8 mouse cellular contexts compared by ENCODE assay signal in the genomic region with DNA sequence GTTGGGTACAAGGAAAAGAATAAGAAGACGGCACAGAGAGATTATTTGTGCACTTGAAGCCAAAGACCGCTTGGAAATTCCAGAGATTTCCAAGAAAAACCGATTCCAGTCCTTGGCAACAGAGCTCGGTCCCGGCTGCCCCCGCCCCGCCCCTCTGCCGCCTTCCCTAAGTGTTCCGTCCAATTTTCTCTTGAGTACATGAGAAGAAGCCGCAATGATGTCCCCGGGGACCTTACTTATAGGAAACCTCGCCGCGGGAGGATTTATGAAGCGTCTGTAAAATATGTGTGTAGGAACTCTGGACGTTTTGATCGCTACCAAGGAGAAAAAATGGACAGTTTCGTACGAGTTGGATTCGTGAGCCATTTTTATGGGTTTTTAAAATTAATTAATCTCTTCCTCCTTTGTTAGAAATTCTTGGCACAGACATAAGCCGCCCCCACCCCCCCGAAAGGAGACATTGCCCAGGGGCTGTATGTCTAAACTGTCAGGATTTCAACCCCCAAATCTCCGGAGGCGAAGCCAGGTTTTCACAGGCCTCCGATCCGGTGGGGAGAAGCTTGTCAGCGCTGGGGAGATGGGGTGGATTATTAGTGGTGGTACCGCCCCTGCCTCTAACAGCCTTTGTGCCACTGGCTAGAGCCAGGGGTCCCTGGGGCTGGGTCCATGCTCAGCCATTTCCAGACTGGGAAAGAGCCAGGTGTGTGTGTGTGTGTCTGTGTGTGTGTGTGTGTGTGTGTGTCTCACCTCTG.
DNase-seq lines count a peak whose midpoint lies in the region; ATAC-seq and TF ChIP-seq lines count a peak whose summit lies in the region.

No protein-coding gene starts in this region.

- H3K9me3 ChIP-seq in midbrain, embryonic 12.5 days, result peaks cover 3% of the 10 kb centered on the region; the same call in 1 of the 2 replicates

- intact Hi-C loops in heart, adult 2 months (cut with DNase I), result no loop called here

- H3K4me2 ChIP-seq in midbrain, embryonic 12.5 days (replicated peaks), result peak overlapping the region; percentile 44

- peak overlapping the region; percentile 23; the same call in 1 of the 2 replicates for H3K4me3 ChIP-seq in heart, adult 2 months
- H3K4me3 ChIP-seq in midbrain, embryonic 12.5 days, result peak overlapping the region; percentile 4
- no peak overlapping the region for H3K4me3 ChIP-seq in thymus, adult 2 months (ENCODE audit: control insufficient read depth, insufficient read depth, low read length)

- peak; percentile 48; the same call in 1 of the 2 replicates for ATAC-seq in midbrain, embryonic 12.5 days (ENCODE audit: low FRiP score, low read depth)

- DNase-seq in ovary, postnatal 36 days (ENCODE audit: low spot score), result peak; percentile 38
- no peak for DNase-seq in ovary, postnatal 10 days (ENCODE audit: low spot score)
- DNase-seq in heart, adult 2 months, result peak; percentile 37 to 47
- peak; percentile 59 for DNase-seq in kidney, postnatal 10 days
- no peak for DNase-seq in thymus, postnatal 10 days (ENCODE audit: low spot score in 2 of 2)
- no peak for DNase-seq in thymus, adult 2 months
- no peak for DNase-seq in left cerebral cortex, adult 8-10 months (ENCODE audit: low spot score in 2 of 2)

- no peaks in the 10 kb centered on the region for H3K36me3 ChIP-seq in heart, adult 2 months (ENCODE audit: control insufficient read depth, insufficient read depth, low read length)
- H3K36me3 ChIP-seq in midbrain, embryonic 12.5 days, result no peaks in the 10 kb centered on the region
- no peaks in the 10 kb centered on the region for H3K36me3 ChIP-seq in thymus, adult 2 months (ENCODE audit: control insufficient read depth, insufficient read depth, low read length)

- no peaks in the 10 kb centered on the region for H3K27me3 ChIP-seq in heart, adult 2 months (ENCODE audit: control insufficient read depth, insufficient read depth, low read length)
- peaks cover 48% of the 10 kb centered on the region for H3K27me3 ChIP-seq in midbrain, embryonic 12.5 days
- peaks cover 7% of the 10 kb centered on the region; the same call in 1 of the 2 replicates for H3K27me3 ChIP-seq in thymus, adult 2 months (ENCODE audit: control insufficient read depth, insufficient read depth, low read length)

- peaks cover 5% of the 10 kb centered on the region for H3K4me1 ChIP-seq in heart, adult 2 months (ENCODE audit: control insufficient read depth, insufficient read depth, low read length)
- H3K4me1 ChIP-seq in midbrain, embryonic 12.5 days, result peaks cover 39% of the 10 kb centered on the region
- H3K4me1 ChIP-seq in thymus, adult 2 months (replicated peaks; ENCODE audit: control insufficient read depth, insufficient read depth, low read length), result peaks cover 14% of the 10 kb centered on the region

- TF ChIP-seq POLR2A in heart, adult 2 months (IDR thresholded peaks at IDR 0.05; ENCODE audit: insufficient read depth, low read depth, low read length), result no peak
- no peak for TF ChIP-seq POLR2A in thymus, adult 2 months (IDR thresholded peaks at IDR 0.05; ENCODE audit: control insufficient read depth, extremely low read depth, insufficient read depth, low read length, poor library complexity)

- TF ChIP-seq CTCF in heart, adult 2 months (IDR thresholded peaks at IDR 0.05), result no peak
- TF ChIP-seq CTCF in thymus, adult 2 months (IDR thresholded peaks at IDR 0.05; ENCODE audit: borderline replicate concordance, control insufficient read depth, extremely low read depth, insufficient read depth, low read length, poor library complexity), result no peak

- H3K79me2 ChIP-seq in heart, adult 2 months (replicated peaks; ENCODE audit: control insufficient read depth, insufficient read depth, low read length), result no peaks in the 10 kb centered on the region

- TF ChIP-seq EP300 in heart, adult 2 months (IDR thresholded peaks at IDR 0.05; ENCODE audit: insufficient read depth, low read depth, low read length), result no peak

- no peak overlapping the region for H3K9ac ChIP-seq in heart, adult 2 months (ENCODE audit: low read depth, low read length)
- H3K9ac ChIP-seq in midbrain, embryonic 12.5 days (replicated peaks), result 0 out of 2 replicates have a peak overlapping the region, but pooled peaks have one; percentile 29

- 14% methylated on average over 28 of the region's 28 CpGs for WGBS in heart, adult 2 months
- 4% methylated on average over 28 of the region's 28 CpGs for WGBS in midbrain, embryonic 12.5 days
- 24% methylated on average over 28 of the region's 28 CpGs for WGBS in thymus, adult 2 months

- H3K27ac ChIP-seq in heart, adult 2 months, result no peak overlapping the region
- H3K27ac ChIP-seq in midbrain, embryonic 12.5 days (replicated peaks), result peak overlapping the region; percentile 46
- H3K27ac ChIP-seq in thymus, adult 2 months (ENCODE audit: control insufficient read depth, insufficient read depth, low read length), result no peak overlapping the region

Comparison
In these comparisons a context has a peak if more than half of its experiments do, and no peak if none do; other contexts are left out.
1. DNase-seq: peak in ovary, postnatal 36 days (single experiment), heart, adult 2 months (2 of 2) and kidney, postnatal 10 days (single experiment); none in ovary, postnatal 10 days (single experiment), thymus, postnatal 10 days (0 of 2), thymus, adult 2 months (single experiment) and left cerebral cortex, adult 8-10 months (0 of 2).